ENCODE assay signal across 19 mouse cellular contexts in the genomic region with DNA sequence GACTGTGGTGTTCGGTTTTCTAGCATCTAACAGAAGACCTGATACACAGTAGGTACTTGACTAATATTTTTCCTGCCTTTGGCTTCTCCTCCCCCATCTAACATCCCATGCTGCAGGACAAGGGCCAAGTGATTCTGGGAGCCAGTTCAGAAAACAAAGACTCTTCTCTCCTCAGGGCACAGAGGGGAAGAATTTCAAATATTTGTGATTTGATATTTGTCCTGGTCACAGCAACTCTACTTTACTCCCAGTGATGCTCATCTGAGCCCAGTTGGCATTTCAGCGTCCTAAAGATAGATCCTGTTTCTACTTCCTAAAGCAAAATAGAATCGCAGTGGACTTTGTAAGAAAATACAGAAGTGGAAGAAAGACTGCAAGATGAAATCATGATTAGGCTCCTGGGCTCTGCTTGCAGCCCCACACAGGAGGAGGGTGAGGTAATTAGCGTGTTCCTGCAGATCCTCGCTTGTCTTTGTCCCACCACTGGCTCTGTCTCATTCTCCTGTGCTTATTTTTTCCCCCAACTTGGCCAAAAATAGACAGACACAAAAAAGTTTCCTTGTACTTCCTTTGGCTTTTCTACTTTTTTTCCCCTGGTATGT.
DNase-seq lines count a peak whose midpoint lies in the region; ATAC-seq and TF ChIP-seq lines count a peak whose summit lies in the region.
"Had no signal": no experiment of that assay in that cellular context is flagged by ENCODE, and none has a peak within 500 bp of the region (broad histone marks: within the 10 kb centered on the region; RNA-seq: fewer than 3 reads in every experiment).

No protein-coding gene starts in this region.

- intact Hi-C loops in left cerebral cortex, adult 2 months (cut with DNase I), result no loop called here
- intact Hi-C loops in left cerebral cortex, postnatal 10 days (cut with DNase I), result no loop called here

- no peak overlapping the region for H3K4me3 ChIP-seq in left cerebral cortex, adult 2 months
- H3K4me3 ChIP-seq: forebrain, embryonic 15.5 days; limb, embryonic 13.5 days; midbrain, embryonic 13.5 days; neural tube, embryonic 15.5 days; stomach, embryonic 15.5 days had no signal

- ATAC-seq in granulocyte monocyte progenitor cell, adult 5-6 weeks (replicated peaks; ENCODE audit: poor library complexity, severe bottlenecking), result peak; percentile 77
- ATAC-seq: forebrain, embryonic 15.5 days; midbrain, embryonic 13.5 days had no signal

- no peak for TF ChIP-seq CTCF in left cerebral cortex, adult 2 months (IDR thresholded peaks at IDR 0.05)

- peak overlapping the region; percentile 47 for H3K27ac ChIP-seq in left cerebral cortex, adult 2 months
- H3K27ac ChIP-seq: forebrain, embryonic 15.5 days; limb, embryonic 13.5 days; liver, embryonic 14.5 days; midbrain, embryonic 13.5 days; neural tube, embryonic 15.5 days; stomach, embryonic 15.5 days had no signal

- DNase-seq in gastrocnemius, adult 18-20 months (ENCODE audit: low spot score), result peak; percentile 36
- no peak for DNase-seq in gastrocnemius, postnatal 10 days
- DNase-seq in left cerebral cortex, adult 2 months (ENCODE audit: extremely low spot score in 1 of 2, low spot score in 2 of 2), result no peak
- DNase-seq in left cerebral cortex, postnatal 10 days (ENCODE audit: extremely low spot score in 1 of 2, low spot score in 2 of 2), result no peak
- DNase-seq in thymus, postnatal 36 days, result no peak
- DNase-seq in adrenal gland, adult (ENCODE audit: inconsistent age in 2 of 2, low spot score in 1 of 2), result no peak
- DNase-seq: adrenal gland, postnatal 10 days; B cell, adult 2 months; cerebellum, adult 18-20 months; cerebellum, postnatal 36 days; right cerebral cortex, postnatal 14 days; thymus, adult 2 months had no signal
